Mouse (Mus musculus) testis, postnatal 14 days (tissue): ENCODE results near the gene Anks1.

ENCODE experiments used
- DNase-seq: peaks from one replicate; pipeline ENCODE4 v3.0.0; 2021; ENCODE audit warnings: low spot score

Gene Anks1

DNA sequence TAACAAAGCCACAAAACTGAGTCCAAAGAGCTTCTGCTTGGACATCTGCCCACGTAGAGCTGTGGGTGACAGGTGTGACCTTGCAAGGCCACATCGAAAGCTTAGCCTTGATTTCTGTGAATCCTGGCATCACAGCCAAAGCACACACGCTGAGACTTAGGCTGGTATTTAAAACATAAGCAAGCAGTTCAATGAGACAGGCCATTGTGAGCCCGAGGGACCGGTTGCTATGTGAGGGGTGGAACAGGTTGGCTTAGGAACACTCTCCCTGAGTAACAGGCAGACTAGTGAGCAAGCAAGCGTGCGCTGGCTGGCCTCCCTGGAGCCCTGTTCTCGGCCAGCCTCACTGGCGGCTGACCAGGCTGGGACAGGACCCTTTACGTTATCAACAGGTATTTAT is 112.8 kb downstream of the Anks1 start:
- DNase-seq: no peak

GRCm38 (mm10) chr17:28022854-28023655 is 113.9 kb downstream of the Anks1 start:
- no peak for DNase-seq

DNA sequence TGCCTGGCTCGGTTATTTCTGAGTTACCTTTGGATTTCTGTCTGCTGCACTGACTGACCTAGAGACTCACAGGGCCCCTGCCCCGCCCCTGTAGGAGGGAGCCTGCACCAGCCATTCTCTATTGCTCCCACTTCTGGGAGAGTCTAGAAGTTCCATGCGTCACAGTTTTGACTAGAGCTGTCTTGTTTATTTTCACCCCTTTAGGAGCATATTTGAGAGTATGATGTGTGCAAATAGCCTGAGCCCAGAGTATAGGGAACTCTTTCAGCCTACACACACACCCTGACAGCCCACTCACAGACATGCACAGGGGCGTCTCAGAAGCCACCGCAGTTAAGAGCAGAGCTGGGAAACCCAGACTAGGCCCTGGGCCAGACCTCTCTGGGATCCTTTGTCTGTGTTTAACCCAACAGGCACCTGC is 116.4 kb downstream of the Anks1 start:
- no peak for DNase-seq

- DNase-seq: no peak
Observed at GRCm38 (mm10) chr17:28026111-28026872, 117.2 kb downstream of the Anks1 start.

DNA sequence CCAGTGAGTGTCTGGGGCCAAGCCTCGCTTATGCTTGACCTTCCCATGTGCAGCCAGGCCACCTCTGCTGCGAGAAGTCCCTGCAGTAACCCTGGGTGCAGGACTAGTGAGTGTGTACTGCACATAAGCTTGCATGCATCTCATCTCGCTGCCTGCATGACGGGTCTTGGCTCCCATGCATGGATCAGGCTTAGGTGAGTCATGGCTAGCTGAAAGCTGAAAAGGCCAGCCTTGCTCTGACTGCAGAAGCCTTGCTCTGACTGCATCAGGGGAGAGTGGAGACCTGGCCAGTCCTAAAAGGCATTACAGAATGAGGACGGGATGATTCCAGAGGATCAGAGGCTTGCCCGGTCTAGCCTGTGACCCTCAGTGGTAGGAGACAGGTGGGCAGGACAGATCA is 118.1 kb downstream of the Anks1 start:
- no peak for DNase-seq

- DNase-seq: no peak
Observed at GRCm38 (mm10) chr17:28028236-28028635, 119.1 kb downstream of the Anks1 start.

DNA sequence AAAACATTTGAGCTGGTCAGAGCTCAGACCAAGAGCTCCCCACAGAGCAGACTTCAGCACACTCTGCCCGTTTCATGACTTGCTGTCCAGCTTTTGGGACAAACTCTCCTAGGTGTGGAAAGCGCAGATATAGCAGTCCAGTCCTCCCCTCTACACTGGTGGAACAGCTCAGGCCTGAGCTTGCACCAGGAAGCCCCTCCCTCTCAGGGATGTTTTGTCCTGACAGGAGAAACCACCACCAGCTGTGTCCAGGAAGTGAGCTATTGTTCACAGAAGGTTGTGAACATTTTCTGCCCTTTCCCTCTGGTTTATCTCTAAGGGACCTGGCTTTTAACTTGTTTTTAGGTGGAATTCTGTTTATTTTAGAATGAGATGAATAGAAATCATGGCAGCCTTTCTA is 120.2 kb downstream of the Anks1 start:
- DNase-seq: no peak

DNA sequence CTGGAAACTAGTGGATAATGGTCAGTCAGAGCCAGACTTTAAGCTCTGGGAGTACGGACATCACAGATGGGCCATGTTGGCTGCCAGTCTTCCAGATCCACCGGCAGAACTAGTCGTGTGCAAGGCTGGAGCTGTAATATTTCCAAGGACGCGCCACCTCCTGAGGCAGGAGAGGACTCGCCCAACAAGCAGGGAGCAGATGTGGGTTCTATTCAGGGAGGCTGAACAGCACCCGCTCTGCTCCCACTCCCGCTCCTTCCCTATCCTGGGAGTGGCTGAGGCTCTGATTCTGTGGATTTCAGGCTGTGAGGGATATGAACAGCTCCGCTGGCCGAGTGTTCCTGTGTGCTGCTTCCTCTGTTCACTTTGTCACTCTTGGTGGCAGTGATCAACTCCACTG is 121.3 kb downstream of the Anks1 start:
- no peak for DNase-seq

DNA sequence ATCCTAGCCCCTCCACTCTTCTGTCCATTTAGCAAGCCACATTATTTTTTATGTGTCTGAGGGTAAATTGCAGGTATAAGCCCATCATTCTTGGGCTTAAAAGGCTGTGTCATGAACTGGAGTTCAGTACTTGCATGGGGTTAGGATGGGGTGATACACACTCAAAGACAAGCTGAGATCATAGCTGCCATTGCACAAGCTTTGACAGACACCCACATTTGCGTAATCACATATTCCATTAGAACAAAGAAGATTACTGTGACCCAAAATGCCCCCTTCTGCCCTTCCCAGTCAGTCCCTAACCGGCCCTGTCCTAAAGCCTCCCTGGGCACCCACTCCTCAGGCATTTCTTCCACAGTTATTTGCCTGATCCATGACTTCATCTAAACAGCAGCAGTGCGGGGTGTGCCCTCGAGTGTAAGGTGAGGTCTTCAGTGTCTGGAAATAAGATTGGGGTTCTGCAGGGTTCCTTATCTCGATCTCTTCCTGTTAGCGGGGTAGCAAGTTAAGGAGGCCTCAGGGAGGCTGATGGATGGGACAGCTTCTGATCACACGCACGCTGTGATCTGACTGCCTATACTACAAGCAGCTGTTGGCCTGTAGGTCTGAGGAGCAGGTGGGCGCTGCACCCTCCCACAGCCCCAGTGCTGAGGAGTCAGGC is 122.3 kb downstream of the Anks1 start:
- no peak for DNase-seq

DNA sequence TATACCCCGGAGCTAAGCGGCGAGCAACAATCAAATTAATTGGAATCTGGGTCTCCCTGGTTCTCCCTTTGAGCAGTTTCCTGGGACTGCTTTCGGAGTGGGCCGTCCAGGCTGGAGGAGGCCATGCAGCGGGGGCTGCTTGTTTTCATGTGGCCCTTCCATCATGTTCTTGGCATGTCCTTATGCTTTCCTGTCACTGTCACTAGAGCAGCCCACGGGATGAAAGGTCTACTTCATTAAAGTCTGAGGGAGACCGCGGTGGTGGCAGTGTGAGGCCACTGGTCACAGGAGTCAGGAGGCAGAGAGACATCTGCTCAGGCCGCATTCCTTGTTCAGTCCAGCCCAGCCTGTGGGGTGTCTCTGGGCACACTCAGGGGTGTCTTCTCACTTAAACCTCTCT is 123.1 kb downstream of the Anks1 start:
- no peak for DNase-seq

DNA sequence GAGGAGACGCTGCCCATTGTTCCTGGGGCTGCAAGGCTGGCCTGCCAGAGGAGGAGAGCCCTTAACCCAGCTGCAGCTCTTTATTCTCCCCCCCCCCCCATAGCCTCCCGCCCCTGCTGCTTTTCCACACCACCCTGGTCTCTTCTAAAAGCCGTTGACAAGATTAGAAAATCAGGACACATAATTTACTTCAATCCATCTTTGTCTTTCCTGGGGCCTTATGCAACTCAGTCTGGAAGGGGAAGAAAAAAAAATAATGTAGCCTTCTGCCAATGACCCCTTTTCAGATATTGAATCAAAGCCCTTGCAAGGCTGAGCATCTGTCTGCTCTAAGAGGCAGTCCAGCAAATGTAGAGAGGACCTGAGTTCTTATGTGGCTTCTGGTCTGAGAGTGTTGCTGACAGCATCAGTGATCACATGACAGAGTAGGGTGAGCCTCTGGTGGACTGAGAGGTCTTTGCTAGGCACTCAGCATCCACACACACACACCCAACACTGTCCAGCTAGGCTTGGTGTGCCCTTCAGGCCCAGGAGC is 124.0 kb downstream of the Anks1 start:
- DNase-seq: no peak

GRCm38 (mm10) chr17:28034986-28035385 is 125.9 kb downstream of the Anks1 start:
- DNase-seq: no peak

DNA sequence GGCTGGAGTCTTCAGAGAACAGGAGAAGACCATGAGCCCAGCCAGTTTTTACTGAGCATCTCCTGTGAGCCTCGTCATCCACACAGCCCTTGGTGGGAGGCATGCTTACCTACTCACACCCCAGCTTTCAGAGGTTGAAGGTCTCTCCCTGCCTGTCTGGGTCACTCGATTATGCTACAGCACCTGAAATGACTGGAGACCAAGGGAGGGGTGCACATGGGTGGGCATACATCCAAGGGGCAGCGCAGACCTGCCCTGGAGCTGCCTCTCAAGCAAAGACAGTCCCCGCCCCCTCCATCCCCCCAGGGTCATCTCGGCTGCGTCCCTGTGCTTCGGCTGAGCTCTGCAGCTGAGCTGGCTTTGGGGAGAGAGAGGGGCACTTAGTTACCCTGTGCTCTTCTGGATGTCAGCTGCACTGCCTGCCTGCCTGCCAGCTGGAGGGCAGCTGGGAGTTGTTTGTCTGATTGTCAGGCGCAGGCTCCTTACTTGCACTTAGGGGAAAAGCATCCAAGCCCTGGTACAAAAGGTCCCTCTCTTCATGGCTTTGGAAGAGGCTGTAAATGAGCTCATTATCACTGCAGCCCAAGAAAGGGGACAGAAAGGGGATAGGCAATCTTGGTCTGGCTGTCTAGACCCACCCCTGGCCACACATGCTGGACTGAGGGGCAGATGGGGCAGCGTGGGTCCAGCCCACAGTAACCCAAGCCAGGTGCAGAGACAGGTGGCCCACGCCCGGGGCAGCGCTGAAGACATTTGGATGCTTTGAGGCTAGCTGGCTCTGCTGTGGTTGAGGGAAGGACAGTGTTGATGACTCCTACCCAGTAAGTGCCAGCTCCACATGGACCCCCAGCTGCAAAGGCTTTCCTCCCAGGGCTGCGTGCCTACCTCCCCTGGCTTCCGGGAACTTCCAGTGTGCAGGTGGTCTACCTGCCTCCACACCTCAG is 128.0 kb downstream of the Anks1 start:
- DNase-seq: no peak

GRCm38 (mm10) chr17:28040620-28041019 is 131.5 kb downstream of the Anks1 start:
- DNase-seq: no peak

DNA sequence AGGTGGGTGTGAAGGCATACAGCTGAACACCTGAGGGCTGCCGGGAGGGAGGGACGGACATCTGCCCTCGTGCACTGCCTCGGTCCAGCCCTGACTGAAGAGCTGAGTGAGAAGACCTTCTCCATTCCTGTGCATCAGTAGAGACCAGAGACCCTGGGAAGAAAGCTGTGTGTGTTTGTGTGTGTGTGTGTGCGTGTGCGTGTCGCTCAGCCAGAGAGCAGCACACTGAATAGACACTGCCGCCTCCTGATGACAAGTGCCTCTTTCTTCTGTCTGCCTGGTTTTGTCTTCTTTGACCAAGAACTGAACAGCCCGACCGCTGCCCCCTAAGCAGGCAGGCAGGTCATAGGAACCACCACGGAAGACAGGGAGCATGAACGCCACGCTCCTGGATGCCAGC is 132.2 kb downstream of the Anks1 start:
- no peak for DNase-seq

GRCm38 (mm10) chr17:28042299-28042771 is 133.2 kb downstream of the Anks1 start:
- no peak for DNase-seq

DNA sequence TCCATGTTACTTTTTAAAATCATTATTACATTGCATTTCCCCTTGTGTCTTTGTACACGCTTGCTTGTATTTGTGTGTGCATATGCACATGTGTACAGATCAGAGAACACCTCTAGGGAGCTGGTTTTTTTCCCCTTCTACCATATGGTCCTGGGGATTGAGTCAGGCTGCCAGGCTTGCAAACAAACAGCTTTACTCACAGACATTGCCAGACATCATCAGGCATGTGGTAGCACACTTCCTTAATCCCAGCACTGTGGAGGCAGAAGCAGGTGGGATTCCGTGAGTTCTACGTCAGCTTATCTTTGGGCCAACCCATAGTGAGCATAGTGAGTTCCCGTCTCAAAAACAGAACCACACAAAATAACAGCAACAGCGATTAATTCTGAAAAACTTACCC is 137.9 kb downstream of the Anks1 start:
- no peak for DNase-seq

DNA sequence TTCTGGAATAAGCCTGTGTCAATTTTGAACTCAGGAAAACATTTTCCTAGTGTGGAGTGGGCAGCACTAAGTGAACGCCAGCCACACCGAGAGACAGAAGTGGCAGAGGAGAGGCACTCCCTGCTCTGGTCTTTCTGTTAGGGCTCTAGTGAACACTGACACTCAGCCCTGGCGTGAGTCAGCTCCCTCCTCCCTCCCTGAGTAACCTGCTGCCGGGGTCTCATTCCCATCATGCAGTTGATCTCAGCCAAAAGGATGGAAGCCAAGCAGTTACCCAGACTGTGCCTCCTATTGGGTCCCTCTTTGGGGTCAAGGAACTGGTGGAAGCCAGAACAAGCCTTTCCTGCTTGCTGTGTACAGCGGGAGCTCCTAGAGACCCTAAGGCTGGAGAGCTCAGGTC is 138.4 kb downstream of the Anks1 start:
- no peak for DNase-seq

GRCm38 (mm10) chr17:28048425-28048824 is 139.3 kb downstream of the Anks1 start:
- no peak for DNase-seq

DNA sequence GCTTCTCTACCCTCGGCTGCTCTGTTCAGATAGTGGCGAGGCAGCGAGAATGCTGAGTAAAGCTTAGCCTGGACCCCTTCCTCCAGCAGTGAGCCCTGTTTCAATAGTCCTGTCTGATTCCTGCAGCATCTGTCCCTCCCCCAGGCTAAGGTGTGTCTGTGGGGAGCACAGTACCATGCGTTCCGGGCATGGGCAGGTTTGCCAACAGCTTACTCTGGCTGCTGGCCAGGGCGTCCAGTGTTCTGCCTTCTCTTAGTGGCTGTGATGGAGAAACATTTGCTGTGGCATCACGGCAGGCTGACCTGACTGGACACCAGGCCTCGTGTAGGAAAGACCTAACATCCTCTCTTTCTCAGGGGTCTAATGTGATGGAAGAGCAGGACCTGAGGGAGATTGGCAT is 141.1 kb downstream of the Anks1 start:
- no peak for DNase-seq

DNA sequence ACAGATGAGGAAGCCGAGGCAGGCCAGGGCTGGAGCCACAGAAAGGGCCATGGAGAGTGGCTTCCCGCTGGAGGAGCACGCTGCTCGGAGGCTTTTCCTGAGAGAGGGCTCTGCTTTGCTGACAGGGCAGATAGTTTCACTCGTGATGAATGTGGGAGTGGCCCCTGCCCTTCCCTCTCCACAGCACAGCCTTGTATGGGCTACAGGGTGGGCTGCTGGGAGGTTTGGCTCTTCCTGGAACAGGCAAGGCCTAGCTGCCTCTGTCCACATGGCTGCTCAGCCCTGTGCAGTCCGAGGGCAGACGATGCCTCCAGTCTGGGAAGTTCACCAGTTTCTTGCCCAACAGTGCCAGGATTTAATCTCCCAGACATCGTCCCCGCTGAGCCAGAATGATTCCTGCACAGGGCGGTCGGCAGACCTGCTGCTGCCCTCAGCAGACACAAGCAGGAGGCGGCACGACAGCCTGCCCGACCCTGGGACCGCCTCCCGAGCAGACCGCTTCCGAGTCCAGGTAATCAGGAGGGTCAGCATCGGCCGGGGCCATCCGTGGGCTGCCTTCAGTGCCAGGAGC is 143.3 kb downstream of the Anks1 start:
- DNase-seq: no peak
